Mouse (Mus musculus) hindbrain, embryonic 14.5 days (tissue): ENCODE results near the gene Pard3b. TPM values are rescaled to one million over a fixed set of nuclear protein-coding genes. Genes with fewer than 3 reads are reported as not detected.

Source experiments
- ATAC-seq: fragments of 200-750 bp; cut with Nextera tagmentation; 2 replicates; pipeline ENCODE4 v1.8.0; 2017; ENCODE audit warnings: moderate number of reproducible peaks, mild to moderate bottlenecking, moderate TSS enrichment, moderate library complexity; ENCODE audit not compliant: low FRiP score
- DNase-seq: peaks from one replicate; pipeline ENCODE4 v3.0.0-alpha.2; 2015; ENCODE audit warnings: low spot score
- H3K27ac ChIP-seq: fragments of 300-500 bp; sonication (generic); 2 replicates; pipeline ENCODE4 v1.5.1; 2014; ENCODE audit warnings: mild to moderate bottlenecking, moderate library complexity
- H3K27me3 ChIP-seq: fragments of 300-500 bp; sonication (generic); 2 replicates; pipeline ENCODE4 v1.6.1; 2014; ENCODE audit warnings: mild to moderate bottlenecking, low read length, mixed read lengths; ENCODE audit not compliant: control insufficient read depth, insufficient read depth
- H3K36me3 ChIP-seq: fragments of 300-500 bp; sonication (generic); replicated peaks from 2 replicates; pipeline ENCODE4 v1.6.1; 2014; ENCODE audit not compliant: control insufficient read depth, insufficient read depth
- H3K4me1 ChIP-seq: fragments of 300-500 bp; sonication (generic); replicated peaks from 2 replicates; pipeline ENCODE4 v1.6.1; 2014; ENCODE audit warnings: antibody characterized with exemption, low read length, mixed read lengths; ENCODE audit not compliant: control insufficient read depth, insufficient read depth
- H3K4me2 ChIP-seq: fragments of 300-500 bp; sonication (generic); replicated peaks from 2 replicates; pipeline ENCODE4 v1.6.1; 2014; ENCODE audit warnings: mild to moderate bottlenecking, moderate library complexity
- H3K4me3 ChIP-seq: fragments of 300-500 bp; sonication (generic); replicated peaks from 2 replicates; pipeline ENCODE4 v1.5.1; 2014; ENCODE audit warnings: mild to moderate bottlenecking, low read length
- H3K9ac ChIP-seq: fragments of 300-500 bp; sonication (generic); 2 replicates; pipeline ENCODE4 v1.6.1; 2014
- H3K9me3 ChIP-seq: fragments of 300-500 bp; sonication (generic); 2 replicates; pipeline ENCODE4 v1.6.1; 2016; ENCODE audit warnings: low read length; ENCODE audit not compliant: control insufficient read depth
- WGBS: fragments of 180-500 bp; shearing (Covaris S2); extraction: QIAGEN DNeasy Blood & Tissue Kit; methylation state at CpG from one replicate; pipeline ENCODE4 v1.1.7; 2014; 5-methylcytosine and 5-hydroxymethylcytosine counted together
- polyA plus RNA-seq: library from polyadenylated mRNA; unstranded; fragments of >200 nt; fragmentation: Nextera tagmentation; extraction: Ambion mirVana; gene quantifications from 2 replicates; pipeline ENCODE4 v1.2.1, GENCODE M21; 2014

Gene Pard3b
- polyA plus RNA-seq, 1 experiment from 2014 or later = 12.3 TPM

GRCm38 (mm10) chr1:62687511-62687910 lies 1048.9 kb downstream of the Pard3b start:
- no peaks in the 10 kb centered on the region for H3K9me3 ChIP-seq
- DNase-seq (no peak), ATAC-seq (no peak)
- H3K27ac ChIP-seq = no peak overlapping the region
- H3K9ac ChIP-seq = no peak overlapping the region
- no peaks in the 10 kb centered on the region for H3K36me3 ChIP-seq
- no peak overlapping the region for H3K4me3 ChIP-seq
- H3K27me3 ChIP-seq = no peaks in the 10 kb centered on the region
- 85% methylated on average over 8 of the region's 8 CpGs for WGBS
- 0 out of 2 replicates have a peak, but pooled peaks cover 6% of the 10 kb centered on the region for H3K4me1 ChIP-seq
- H3K4me2 ChIP-seq = no peak overlapping the region

GRCm38 (mm10) chr1:62691175-62691574 lies 1052.6 kb downstream of the Pard3b start:
- no peak overlapping the region for H3K9ac ChIP-seq
- H3K27ac ChIP-seq = no peak overlapping the region
- 90% methylated on average over 6 of the region's 6 CpGs for WGBS
- no peaks in the 10 kb centered on the region for H3K27me3 ChIP-seq
- no peaks in the 10 kb centered on the region for H3K9me3 ChIP-seq
- no peak overlapping the region for H3K4me3 ChIP-seq
- no peak for ATAC-seq
- H3K4me1 ChIP-seq = no peaks in the 10 kb centered on the region
- no peak overlapping the region for H3K4me2 ChIP-seq
- DNase-seq = no peak
- no peaks in the 10 kb centered on the region for H3K36me3 ChIP-seq
